Mouse (Mus musculus) MEL-GATA-1-ER (cell line): ENCODE data around the gene Adh5.
"Not testable (repeated sequence)": the region's sequence is repeated elsewhere in the genome, so short reads cannot be mapped to it uniquely, and the experiment has no call there.

Experiments used
- DNase-seq: peaks from one replicate; pipeline ENCODE4 v3.0.0-alpha.2; 2012; ENCODE audit warnings: low read depth; ENCODE audit errors: extremely low read depth

Adh5 gene

GRCm38 (mm10) chr3:138458441-138458840 is 15.5 kb downstream of the Adh5 start:
- DNase-seq = no peak

DNA sequence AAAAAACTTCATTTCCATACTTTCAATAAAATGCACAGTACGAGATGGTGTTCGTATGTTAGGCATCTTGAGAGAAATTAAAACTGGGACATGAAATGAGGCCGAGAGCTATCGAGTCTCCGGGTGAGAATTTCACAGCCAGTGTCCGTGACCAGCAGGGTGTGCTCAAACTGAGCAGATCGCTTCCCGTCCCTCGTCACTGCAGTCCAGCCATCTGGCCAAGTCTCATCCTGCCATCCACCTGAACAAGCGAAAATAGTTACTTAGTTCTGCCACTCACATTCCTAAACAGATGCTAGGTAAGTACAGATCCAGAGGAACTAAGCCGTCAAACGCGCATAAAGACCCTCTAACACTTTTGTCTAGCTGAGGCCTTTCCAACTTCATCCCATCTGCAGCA is 17.4 kb downstream of the Adh5 start:
- no peak for DNase-seq

DNA sequence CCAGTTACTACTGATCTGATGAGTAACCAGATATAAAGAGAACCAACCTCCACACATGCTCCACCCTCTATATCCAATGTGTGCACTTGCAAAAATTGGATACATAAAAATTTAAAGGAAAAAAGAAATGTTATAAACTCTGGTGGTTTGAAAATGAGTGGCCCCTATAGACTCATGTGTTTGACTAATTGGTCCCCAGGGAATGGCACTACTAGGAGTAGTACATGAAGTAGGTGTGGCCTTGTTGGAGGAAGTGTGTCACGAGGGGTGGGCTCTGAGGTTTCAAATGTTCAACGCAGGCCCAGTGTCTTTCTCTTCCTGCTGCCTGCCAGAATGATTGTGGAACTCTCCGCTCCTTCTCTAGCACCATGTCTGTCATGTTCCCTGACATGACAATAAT is 18.9 kb downstream of the Adh5 start:
- DNase-seq = no peak

DNA sequence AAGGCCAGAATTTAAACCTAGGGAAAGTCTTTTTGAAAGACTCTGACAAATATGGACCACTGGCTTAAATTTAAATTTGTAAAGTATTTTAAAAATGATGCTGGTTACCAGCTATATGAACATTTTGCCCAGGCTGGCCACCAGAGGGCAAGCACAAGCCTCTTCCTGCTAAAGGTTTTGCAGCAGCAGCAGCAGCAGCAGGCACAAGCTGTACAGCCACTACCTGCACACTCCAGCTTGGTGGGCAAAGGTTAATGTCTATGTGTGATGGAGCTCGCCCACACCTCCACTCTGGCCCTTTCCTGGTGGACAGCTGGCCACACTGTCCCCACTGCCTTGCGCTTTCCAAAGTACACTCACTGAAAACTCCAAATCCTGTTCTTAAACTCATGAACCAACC is 20.2 kb downstream of the Adh5 start:
- peak; percentile 22 for DNase-seq

DNA sequence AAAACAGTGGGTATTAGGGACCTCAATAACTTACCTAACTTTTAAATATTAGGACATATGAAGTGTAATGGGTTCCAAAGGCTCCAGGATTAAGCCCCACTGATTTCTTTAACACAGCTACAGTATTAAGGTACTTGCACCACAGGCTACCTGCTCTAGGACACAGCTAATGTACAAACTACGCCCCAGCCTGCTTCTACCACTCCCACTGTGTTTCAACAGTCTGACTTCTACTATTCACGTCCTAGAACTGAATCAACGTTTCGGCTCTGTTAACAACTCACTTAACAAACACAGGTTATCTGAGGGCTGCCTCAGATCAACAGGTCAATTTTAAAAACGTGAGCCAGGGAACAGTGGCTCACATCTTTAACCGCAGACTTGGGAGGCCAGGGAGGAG is 20.9 kb downstream of the Adh5 start:
- no peak for DNase-seq

GRCm38 (mm10) chr3:138464573-138465147 is 21.8 kb downstream of the Adh5 start:
- DNase-seq = no peak

DNA sequence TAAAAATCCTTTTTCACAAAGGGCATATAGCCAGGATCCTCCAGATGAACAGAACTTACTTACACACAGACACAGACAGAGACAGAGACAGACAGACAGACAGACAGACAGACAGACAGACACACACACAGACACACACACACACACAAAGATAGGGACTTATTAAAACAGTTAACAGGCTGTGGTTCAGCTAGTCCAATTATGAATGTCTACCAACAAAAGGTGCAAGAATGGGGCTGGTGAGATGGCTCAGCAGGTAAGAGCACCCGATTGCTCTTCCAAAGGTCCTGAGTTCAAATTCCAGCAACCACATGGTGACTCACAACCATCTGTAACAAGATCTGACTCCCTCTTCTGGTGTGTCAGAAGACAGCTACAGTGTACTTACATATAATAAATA is 23.8 kb downstream of the Adh5 start:
- not testable (repeated sequence) for DNase-seq

- no peak for DNase-seq
Observed at GRCm38 (mm10) chr3:138471066-138471465, 28.2 kb downstream of the Adh5 start.

- no peak for DNase-seq
Observed at GRCm38 (mm10) chr3:138479489-138479888, 36.6 kb downstream of the Adh5 start.

DNA sequence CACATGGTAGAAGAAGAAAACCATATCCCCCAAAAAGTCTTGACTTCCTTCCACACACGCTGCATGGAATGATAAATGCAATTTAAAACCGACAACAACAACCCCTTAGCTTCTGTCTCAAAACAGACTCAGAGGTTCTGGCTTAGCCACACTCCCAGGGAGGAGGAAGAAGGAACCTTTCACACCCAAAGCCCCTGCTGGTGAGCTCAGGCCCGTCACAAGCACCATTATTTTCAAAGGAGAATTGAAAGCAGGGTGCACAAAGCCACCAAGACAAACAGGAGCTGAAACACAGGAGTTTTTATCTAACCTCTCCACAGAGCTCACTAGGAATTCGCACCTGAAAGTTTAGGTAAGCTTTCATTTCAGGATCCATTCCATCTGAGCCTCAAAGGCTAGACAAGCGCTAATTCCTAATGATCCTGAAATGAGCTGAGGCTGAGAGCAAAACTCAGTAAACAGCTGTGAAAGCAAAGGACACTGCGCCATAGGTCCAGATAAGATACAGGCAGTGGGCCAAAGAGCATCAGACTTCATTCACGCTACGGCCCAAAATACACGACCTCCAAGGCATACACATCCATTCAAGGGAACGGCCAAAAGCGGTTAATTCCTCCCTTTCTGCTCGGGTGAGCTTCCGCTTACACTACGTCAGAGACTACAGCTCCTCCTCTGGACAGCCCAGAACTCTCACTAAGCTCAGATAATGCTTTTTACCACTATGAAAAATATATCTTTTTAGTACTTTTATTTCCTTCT is 38.8 kb downstream of the Adh5 start:
- no peak for DNase-seq

DNA sequence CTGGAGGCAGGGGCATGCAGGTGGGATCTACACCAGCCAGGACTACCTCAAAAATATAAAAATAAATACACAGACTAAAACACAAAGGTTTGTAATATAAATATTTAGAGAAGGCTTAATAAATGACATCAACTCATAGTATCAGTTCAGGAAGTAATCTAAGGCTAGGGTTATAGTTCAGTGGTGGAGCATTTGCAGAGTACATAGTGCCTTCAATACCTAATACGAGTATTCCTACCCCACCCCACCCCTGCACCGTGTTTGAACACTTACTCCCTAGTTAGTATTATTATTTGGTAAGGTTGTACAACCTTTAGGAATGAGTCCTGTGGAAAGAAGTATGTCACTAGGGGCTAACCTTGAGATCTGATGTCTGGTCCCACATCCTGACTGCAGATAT is 40.3 kb downstream of the Adh5 start:
- no peak for DNase-seq

GRCm38 (mm10) chr3:138488584-138489326 is 45.9 kb downstream of the Adh5 start:
- no peak for DNase-seq

GRCm38 (mm10) chr3:138489327-138490033 is 46.6 kb downstream of the Adh5 start, which contains the start of gene Metap1:
TSS of gene Metap1 (minus strand) at chr3:138489515.
- peak; percentile 81 for DNase-seq

DNA sequence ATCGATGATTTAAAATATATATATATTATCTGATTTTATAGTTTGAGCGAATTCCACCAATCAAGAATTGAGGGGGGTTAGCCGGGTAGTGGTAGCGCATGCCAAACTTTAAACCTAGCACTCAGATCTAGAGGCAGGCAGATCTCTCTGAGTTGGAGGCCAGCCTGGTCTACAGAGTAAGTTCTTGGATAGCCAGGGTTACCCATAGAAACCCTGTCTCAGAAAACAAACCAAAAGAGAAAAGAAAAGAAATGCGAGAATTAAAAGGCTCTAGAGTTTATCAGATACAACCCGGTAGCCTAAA is 47.1 kb downstream of the Adh5 start:
- DNase-seq = no peak

- peak; percentile 65 for DNase-seq
Observed at GRCm38 (mm10) chr3:138493668-138494067, 50.8 kb downstream of the Adh5 start.

- no peak for DNase-seq
Observed at GRCm38 (mm10) chr3:138494565-138494964, 51.7 kb downstream of the Adh5 start.

GRCm38 (mm10) chr3:138495166-138496145 is 52.6 kb downstream of the Adh5 start:
- peak; percentile 88 for DNase-seq

DNA sequence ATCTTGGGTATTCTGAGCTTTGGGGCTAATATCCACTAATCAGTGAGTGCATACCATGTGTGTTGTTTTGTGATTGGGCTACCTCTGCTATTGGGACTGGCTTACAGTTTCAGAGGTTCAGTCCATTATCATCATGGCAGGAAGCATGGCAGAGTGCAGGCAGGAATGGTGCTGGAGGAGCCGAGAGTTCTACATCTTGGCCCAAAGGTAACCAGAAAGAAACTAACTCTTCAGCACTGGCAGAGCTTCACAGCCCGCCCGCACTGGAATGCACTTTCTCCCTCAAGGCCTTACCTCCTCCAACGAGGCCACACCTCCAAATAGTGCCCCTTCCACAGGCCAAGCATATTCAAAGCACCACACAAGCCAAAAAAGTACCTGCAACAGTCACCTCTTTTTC is 55.8 kb downstream of the Adh5 start:
- DNase-seq = no peak

DNA sequence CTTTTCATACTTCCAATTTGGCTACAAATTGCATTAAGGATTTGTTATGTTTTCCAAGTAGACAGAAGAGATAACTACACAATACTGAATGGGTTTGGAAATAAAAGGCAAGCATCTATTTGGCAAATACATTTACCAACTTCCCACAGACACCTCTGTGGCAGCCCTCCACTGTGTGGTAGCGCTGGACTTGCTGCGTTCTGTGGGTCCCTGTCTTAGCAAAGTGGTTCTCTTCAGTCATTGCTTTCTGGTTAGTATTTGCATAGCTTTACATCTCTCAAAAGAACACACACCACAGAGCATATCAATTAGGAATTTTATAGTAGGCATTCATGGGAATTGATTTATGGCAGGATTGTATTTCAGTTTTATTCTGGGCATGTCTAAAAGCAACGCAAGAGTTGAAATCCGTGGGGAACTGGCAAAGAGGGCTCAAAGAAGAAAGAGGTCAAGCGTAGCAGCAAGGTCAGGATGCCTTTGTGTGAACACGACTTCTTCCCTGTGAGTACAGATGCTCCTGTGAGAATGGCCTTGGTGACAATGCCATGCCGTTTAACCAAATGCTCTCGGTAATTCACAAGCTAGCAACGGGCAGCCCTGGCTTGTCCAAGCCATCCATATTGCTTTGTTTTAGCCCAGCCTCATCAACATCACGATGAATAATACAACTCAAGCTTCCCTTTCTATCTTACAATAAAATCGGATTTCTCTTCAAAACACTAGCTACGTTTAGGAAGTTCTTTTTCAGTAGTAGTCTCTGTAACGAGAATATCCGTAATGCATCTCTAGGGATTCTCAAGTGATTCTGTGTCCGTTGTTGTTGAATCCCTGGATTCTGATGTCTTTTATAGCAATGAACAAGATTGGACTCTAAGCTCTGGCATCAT is 57.2 kb downstream of the Adh5 start:
- DNase-seq = no peak

- no peak for DNase-seq
Observed at GRCm38 (mm10) chr3:138503754-138504153, 60.9 kb downstream of the Adh5 start.
